Mouse (Mus musculus): ENCODE measurements around the gene Vps53. TPM values are rescaled to one million over a fixed set of nuclear protein-coding genes. Genes with fewer than 3 reads are reported as not detected.
A peak's percentile ranks its signal among the peaks of the same experiment; 100 is the strongest.

The Vps53 gene
- polyA plus RNA-seq, 1 experiment from 2014 or later: 51.8 TPM

- H3K4me3 ChIP-seq (ENCODE audit: low read depth, low read length): no peak overlapping the region
- no peak overlapping the region for H3K9ac ChIP-seq (ENCODE audit: low read depth, low read length)
- no peak for ATAC-seq (ENCODE audit: low FRiP score)
- no peak overlapping the region for H3K27ac ChIP-seq (ENCODE audit: low read depth, low read length)
- H3K9me3 ChIP-seq (ENCODE audit: control insufficient read depth, low read length): no peaks in the 10 kb centered on the region
- DNase-seq (ENCODE audit: low spot score): no peak
- 91% methylated on average over 7 of the region's 7 CpGs for WGBS
- no peak overlapping the region for H3K4me2 ChIP-seq (replicated peaks; ENCODE audit: low read depth, low read length)
- no peaks in the 10 kb centered on the region for H3K27me3 ChIP-seq (ENCODE audit: control insufficient read depth, insufficient read depth, low read length)
- no peaks in the 10 kb centered on the region for H3K36me3 ChIP-seq (ENCODE audit: control insufficient read depth, insufficient read depth, low read length)
- H3K4me1 ChIP-seq (replicated peaks; ENCODE audit: control insufficient read depth, insufficient read depth, low read length): no peaks in the 10 kb centered on the region
Measured at GRCm38 (mm10) chr11:76064411-76064810, 115.0 kb downstream of the Vps53 start.

- no peaks in the 10 kb centered on the region for H3K9me3 ChIP-seq (ENCODE audit: control insufficient read depth, low read length)
- H3K27me3 ChIP-seq (ENCODE audit: control insufficient read depth, insufficient read depth, low read length): no peaks in the 10 kb centered on the region
- DNase-seq (ENCODE audit: low spot score): no peak
- H3K27ac ChIP-seq (ENCODE audit: low read depth, low read length): no peak overlapping the region
- no peaks in the 10 kb centered on the region for H3K4me1 ChIP-seq (replicated peaks; ENCODE audit: control insufficient read depth, insufficient read depth, low read length)
- no peak for ATAC-seq (ENCODE audit: low FRiP score)
- WGBS: 93% methylated on average over 2 of the region's 2 CpGs
- H3K36me3 ChIP-seq (ENCODE audit: control insufficient read depth, insufficient read depth, low read length): no peaks in the 10 kb centered on the region
- H3K4me3 ChIP-seq (ENCODE audit: low read depth, low read length): no peak overlapping the region
- no peak overlapping the region for H3K9ac ChIP-seq (ENCODE audit: low read depth, low read length)
- H3K4me2 ChIP-seq (replicated peaks; ENCODE audit: low read depth, low read length): no peak overlapping the region
Measured at GRCm38 (mm10) chr11:76060906-76061305, 118.5 kb downstream of the Vps53 start.

GRCm38 (mm10) chr11:76059971-76060370 lies 119.5 kb downstream of the Vps53 start:
- ATAC-seq (ENCODE audit: low FRiP score) (no peak), DNase-seq (ENCODE audit: low spot score) (no peak)
- no peak overlapping the region for H3K27ac ChIP-seq (ENCODE audit: low read depth, low read length)
- no peak overlapping the region for H3K9ac ChIP-seq (ENCODE audit: low read depth, low read length)
- H3K4me1 ChIP-seq (replicated peaks; ENCODE audit: control insufficient read depth, insufficient read depth, low read length): no peaks in the 10 kb centered on the region
- H3K4me3 ChIP-seq (ENCODE audit: low read depth, low read length): no peak overlapping the region
- H3K9me3 ChIP-seq (ENCODE audit: control insufficient read depth, low read length): no peaks in the 10 kb centered on the region
- 75% methylated on average over 7 of the region's 7 CpGs for WGBS
- no peaks in the 10 kb centered on the region for H3K36me3 ChIP-seq (ENCODE audit: control insufficient read depth, insufficient read depth, low read length)
- H3K27me3 ChIP-seq (ENCODE audit: control insufficient read depth, insufficient read depth, low read length): no peaks in the 10 kb centered on the region
- H3K4me2 ChIP-seq (replicated peaks; ENCODE audit: low read depth, low read length): no peak overlapping the region

- Histone ChIP-seq H3K9me3 (ENCODE audit: control insufficient read depth, low read length) (no peaks in the 10 kb centered on the region), H3K27ac (ENCODE audit: low read depth, low read length) (no peak overlapping the region), H3K4me3 (ENCODE audit: low read depth, low read length) (no peak overlapping the region), H3K4me1 (replicated peaks; ENCODE audit: control insufficient read depth, insufficient read depth, low read length) (no peaks in the 10 kb centered on the region), H3K9ac (ENCODE audit: low read depth, low read length) (no peak overlapping the region), H3K36me3 (ENCODE audit: control insufficient read depth, insufficient read depth, low read length) (no peaks in the 10 kb centered on the region), H3K4me2 (replicated peaks; ENCODE audit: low read depth, low read length) (no peak overlapping the region), H3K27me3 (ENCODE audit: control insufficient read depth, insufficient read depth, low read length) (no peaks in the 10 kb centered on the region)
- ATAC-seq (ENCODE audit: low FRiP score) (no peak), DNase-seq (ENCODE audit: low spot score) (no peak)
- 33% methylated on average over 3 of the region's 3 CpGs for WGBS
Measured at GRCm38 (mm10) chr11:76056487-76056886, 123.0 kb downstream of the Vps53 start.

GRCm38 (mm10) chr11:76052496-76052895 lies 127.0 kb downstream of the Vps53 start:
- ATAC-seq (ENCODE audit: low FRiP score) (no peak), DNase-seq (ENCODE audit: low spot score) (no peak)
- Histone ChIP-seq H3K9me3 (ENCODE audit: control insufficient read depth, low read length) (no peaks in the 10 kb centered on the region), H3K4me1 (replicated peaks; ENCODE audit: control insufficient read depth, insufficient read depth, low read length) (no peaks in the 10 kb centered on the region), H3K4me2 (replicated peaks; ENCODE audit: low read depth, low read length) (no peak overlapping the region), H3K27me3 (ENCODE audit: control insufficient read depth, insufficient read depth, low read length) (no peaks in the 10 kb centered on the region), H3K27ac (ENCODE audit: low read depth, low read length) (no peak overlapping the region), H3K4me3 (ENCODE audit: low read depth, low read length) (no peak overlapping the region), H3K36me3 (ENCODE audit: control insufficient read depth, insufficient read depth, low read length) (no peaks in the 10 kb centered on the region), H3K9ac (ENCODE audit: low read depth, low read length) (no peak overlapping the region)
- 87% methylated on average over 5 of the region's 5 CpGs for WGBS

- H3K4me2 ChIP-seq (replicated peaks; ENCODE audit: low read depth, low read length): no peak overlapping the region
- H3K36me3 ChIP-seq (ENCODE audit: control insufficient read depth, insufficient read depth, low read length): no peaks in the 10 kb centered on the region; the same call in 1 of the 2 replicates
- no peak for DNase-seq (ENCODE audit: low spot score)
- WGBS: 47% methylated on average over 5 of the region's 5 CpGs
- H3K9me3 ChIP-seq (ENCODE audit: control insufficient read depth, low read length): no peaks in the 10 kb centered on the region
- no peak overlapping the region for H3K4me3 ChIP-seq (ENCODE audit: low read depth, low read length)
- no peak overlapping the region for H3K27ac ChIP-seq (ENCODE audit: low read depth, low read length)
- no peak overlapping the region for H3K9ac ChIP-seq (ENCODE audit: low read depth, low read length)
- no peak for ATAC-seq (ENCODE audit: low FRiP score)
- no peaks in the 10 kb centered on the region for H3K4me1 ChIP-seq (replicated peaks; ENCODE audit: control insufficient read depth, insufficient read depth, low read length)
- H3K27me3 ChIP-seq (ENCODE audit: control insufficient read depth, insufficient read depth, low read length): no peaks in the 10 kb centered on the region
Measured at GRCm38 (mm10) chr11:76050967-76051512, 128.4 kb downstream of the Vps53 start.

GRCm38 (mm10) chr11:76050509-76050908 lies 128.9 kb downstream of the Vps53 start:
- ATAC-seq (ENCODE audit: low FRiP score): no peak

GRCm38 (mm10) chr11:76045367-76045766 lies 134.1 kb downstream of the Vps53 start:
- no peaks in the 10 kb centered on the region for H3K27me3 ChIP-seq (ENCODE audit: control insufficient read depth, insufficient read depth, low read length)
- no peak overlapping the region for H3K9ac ChIP-seq (ENCODE audit: low read depth, low read length)
- no peaks in the 10 kb centered on the region for H3K4me1 ChIP-seq (replicated peaks; ENCODE audit: control insufficient read depth, insufficient read depth, low read length)
- H3K4me3 ChIP-seq (ENCODE audit: low read depth, low read length): no peak overlapping the region
- no peak overlapping the region for H3K27ac ChIP-seq (ENCODE audit: low read depth, low read length)
- ATAC-seq (ENCODE audit: low FRiP score): no peak
- H3K4me2 ChIP-seq (replicated peaks; ENCODE audit: low read depth, low read length): no peak overlapping the region
- no peaks in the 10 kb centered on the region; the same call in 1 of the 2 replicates for H3K36me3 ChIP-seq (ENCODE audit: control insufficient read depth, insufficient read depth, low read length)
- 85% methylated on average over 6 of the region's 6 CpGs for WGBS
- H3K9me3 ChIP-seq (ENCODE audit: control insufficient read depth, low read length): no peaks in the 10 kb centered on the region
- no peak for DNase-seq (ENCODE audit: low spot score)

More at GRCm38 (mm10) chr11:76050509-76050908, 128.9 kb downstream of the Vps53 start:
- Histone ChIP-seq H3K4me3 (ENCODE audit: low read depth, low read length) (no peak overlapping the region), H3K4me1 (replicated peaks; ENCODE audit: control insufficient read depth, insufficient read depth, low read length) (no peaks in the 10 kb centered on the region), H3K4me2 (replicated peaks; ENCODE audit: low read depth, low read length) (no peak overlapping the region), H3K36me3 (ENCODE audit: control insufficient read depth, insufficient read depth, low read length) (no peaks in the 10 kb centered on the region; the same call in 1 of the 2 replicates), H3K9ac (ENCODE audit: low read depth, low read length) (no peak overlapping the region), H3K27ac (ENCODE audit: low read depth, low read length) (no peak overlapping the region), H3K27me3 (ENCODE audit: control insufficient read depth, insufficient read depth, low read length) (no peaks in the 10 kb centered on the region), H3K9me3 (ENCODE audit: control insufficient read depth, low read length) (no peaks in the 10 kb centered on the region)
- 42% methylated on average over 3 of the region's 3 CpGs for WGBS
- DNase-seq (ENCODE audit: low spot score): no peak

GRCm38 (mm10) chr11:76044468-76044867 lies 135.0 kb downstream of the Vps53 start:
- WGBS: 72% methylated on average over 6 of the region's 6 CpGs
- Histone ChIP-seq H3K36me3 (ENCODE audit: control insufficient read depth, insufficient read depth, low read length) (no peaks in the 10 kb centered on the region; the same call in 1 of the 2 replicates), H3K27me3 (ENCODE audit: control insufficient read depth, insufficient read depth, low read length) (no peaks in the 10 kb centered on the region), H3K27ac (ENCODE audit: low read depth, low read length) (peak overlapping the region; percentile 30; the same call in 1 of the 2 replicates), H3K4me1 (replicated peaks; ENCODE audit: control insufficient read depth, insufficient read depth, low read length) (no peaks in the 10 kb centered on the region), H3K9ac (ENCODE audit: low read depth, low read length) (no peak overlapping the region), H3K9me3 (ENCODE audit: control insufficient read depth, low read length) (no peaks in the 10 kb centered on the region), H3K4me2 (replicated peaks; ENCODE audit: low read depth, low read length) (no peak overlapping the region), H3K4me3 (ENCODE audit: low read depth, low read length) (no peak overlapping the region)
- ATAC-seq (ENCODE audit: low FRiP score) (no peak), DNase-seq (ENCODE audit: low spot score) (no peak)
